Mouse (Mus musculus) gastrocnemius, adult 8-10 months (tissue): ENCODE results near the gene 1700017N19Rik. TPM values are rescaled to one million over a fixed set of nuclear protein-coding genes. Genes with fewer than 3 reads are reported as not detected.

ENCODE experiments used
- DNase-seq, 2 experiments: peaks; one replicate each; pipeline ENCODE4 v3.0.0; 2022; ENCODE audit warnings: low spot score in 2 of 2
- total RNA-seq, 4 experiments: library from RNA; stranded (reverse); gene quantifications; 2 replicates each; pipeline ENCODE4 v1.2.4; 2022

1700017N19Rik gene
- total RNA-seq, 4 experiments from 2014 or later: not detected

DNA sequence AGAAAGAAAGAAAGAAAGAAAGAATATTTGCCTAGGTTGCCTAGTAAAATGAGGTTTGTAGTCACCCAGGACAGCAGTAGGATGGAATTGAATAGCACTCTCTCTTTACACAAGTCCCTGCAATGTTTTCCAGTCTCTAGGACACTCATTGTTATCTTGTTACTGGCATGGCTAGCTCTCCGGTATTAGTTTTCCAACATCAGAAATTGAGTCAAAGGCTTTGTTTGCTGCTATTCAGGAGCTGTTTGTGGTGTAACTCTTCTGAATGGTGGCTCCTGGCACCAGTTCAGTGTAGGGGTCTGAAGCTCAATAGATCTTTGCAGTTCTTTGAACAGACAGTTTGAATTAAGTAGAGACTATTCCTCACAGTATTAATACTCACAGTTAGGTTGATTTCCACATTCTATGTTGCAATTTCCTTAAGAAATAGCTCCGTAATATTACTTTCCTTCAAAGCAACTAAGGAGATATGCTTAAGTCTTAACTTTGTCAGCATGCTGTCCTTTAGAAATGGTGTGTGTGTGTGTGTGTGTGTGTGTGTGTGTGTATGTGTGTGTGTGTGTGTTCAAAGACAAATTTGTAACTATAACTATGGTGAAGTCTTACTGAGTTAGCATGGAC lies 71.8 kb downstream of the 1700017N19Rik start:
- DNase-seq: no peak

Other genes starting within 250 kb of the 1700017N19Rik start
- gene Gm4302, start 249.6 kb upstream of the 1700017N19Rik start, total RNA-seq: not detected
- not detected for gene Gm4303, start 244.5 kb upstream of the 1700017N19Rik start, total RNA-seq
- gene Gm4305, start 239.4 kb upstream of the 1700017N19Rik start, total RNA-seq: not detected
- not detected for gene Gm4307, start 229.1 kb upstream of the 1700017N19Rik start, total RNA-seq
- gene Gm4312, start 207.9 kb upstream of the 1700017N19Rik start, total RNA-seq: not detected
- gene Tmtc3, start 103.1 kb upstream of the 1700017N19Rik start, total RNA-seq: 10 to 100 TPM in 1 of 4 experiments, 1 to 10 TPM in 3; 8.9 to 10.9 (median 9.7) TPM
- 1 to 10 TPM; 2.9 to 4.3 (median 3.8) TPM for gene Cep290, start 102.9 kb upstream of the 1700017N19Rik start, total RNA-seq
- gene 4930430F08Rik, start 61 bp upstream of the 1700017N19Rik start, total RNA-seq: 1 to 10 TPM; 7.9 to 8.7 (median 8.2) TPM